Mouse (Mus musculus) left cerebral cortex, adult 8-10 months (tissue): ENCODE results near the gene Zg16. TPM values are rescaled to one million over a fixed set of nuclear protein-coding genes. Genes with fewer than 3 reads are reported as not detected.

Experiments used
- DNase-seq, 2 experiments: peaks; one replicate each; pipeline ENCODE4 v3.0.0; 2022; ENCODE audit warnings: low spot score in 2 of 2
- microRNA-seq, 2 experiments: library from miRNA; unstranded; fragments of <30 nt; microRNA quantifications; one replicate each; pipeline ENCODE4 v1.2.0; 2022
- total RNA-seq, 4 experiments: library from RNA; stranded (reverse); gene quantifications; 2 replicates each; pipeline ENCODE4 v1.2.4; 2022

Zg16 gene
- total RNA-seq, 4 experiments from 2014 or later: not detected

DNA sequence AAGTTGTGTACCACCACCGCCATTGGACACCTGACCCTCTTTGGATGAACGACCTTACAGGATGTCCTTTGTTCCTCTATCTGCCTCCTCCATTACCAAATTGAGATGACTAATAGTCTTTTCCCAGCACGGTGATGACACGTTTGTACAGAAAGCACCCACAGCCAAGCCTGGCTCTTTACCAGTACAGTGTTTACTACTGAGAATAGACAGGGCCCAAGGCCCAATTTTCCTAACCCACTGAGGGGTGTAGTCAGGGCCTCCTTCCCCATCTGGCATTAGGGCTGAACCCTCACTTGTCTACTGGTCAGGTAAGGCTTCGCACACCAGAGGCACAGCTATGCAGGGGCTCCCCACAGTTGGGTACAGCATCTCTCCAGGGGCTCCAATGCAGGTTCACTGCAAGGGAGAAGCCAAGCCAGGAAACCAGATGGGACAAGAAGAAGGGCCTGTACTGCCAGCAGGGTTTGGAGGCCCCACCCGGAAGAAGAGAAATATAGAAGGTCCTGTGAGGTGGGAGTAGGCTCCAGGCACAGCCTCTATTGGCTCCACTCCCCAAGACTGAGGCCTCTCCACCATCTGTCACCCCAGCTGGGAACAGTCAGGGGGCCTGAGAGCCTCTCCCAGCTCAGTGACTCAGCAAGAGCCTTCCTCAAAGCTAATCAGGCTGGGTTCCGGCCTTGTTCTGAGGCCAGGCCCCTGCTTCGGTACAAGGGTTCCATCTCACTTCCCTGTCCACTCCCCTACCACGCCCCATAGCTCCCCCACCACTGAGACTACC lies 78.7 kb downstream of the Zg16 start:
- DNase-seq: peak in 1 of 2 experiments; percentile 87

DNA sequence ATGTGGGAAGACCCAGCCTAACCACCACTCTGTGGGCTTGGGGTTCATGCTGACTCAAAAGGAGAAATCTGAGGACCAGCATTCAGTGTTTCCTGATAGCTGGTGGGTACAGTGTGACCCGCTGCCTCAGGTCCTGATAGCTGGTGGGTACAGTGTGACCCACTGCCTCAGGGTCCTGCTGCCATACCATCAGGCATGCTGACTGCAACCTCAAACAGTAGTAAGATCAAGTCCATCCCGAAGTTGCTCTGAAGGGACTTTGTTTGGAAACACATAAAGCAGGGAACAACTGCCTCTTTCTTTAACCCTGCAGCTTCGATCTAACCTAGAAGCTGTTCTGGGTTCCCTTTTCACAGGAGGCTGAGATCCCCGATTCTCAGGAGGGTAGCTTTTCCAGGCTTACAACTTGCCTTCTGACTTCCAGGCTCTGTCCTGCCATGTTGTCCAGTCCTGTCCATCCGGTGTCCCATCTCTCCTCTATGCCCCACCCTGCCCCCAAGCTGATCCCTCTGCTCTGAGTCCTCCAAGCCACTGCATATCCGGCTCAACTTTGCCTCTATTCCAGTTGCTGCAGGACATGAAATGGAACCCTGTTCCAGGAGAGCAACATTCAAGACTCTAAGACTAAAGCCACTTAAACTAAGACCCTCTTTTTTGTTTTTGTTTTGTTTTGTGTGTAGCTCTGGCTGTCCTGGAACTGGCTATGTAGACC lies 79.7 kb downstream of the Zg16 start:
- DNase-seq: no peak

DNA sequence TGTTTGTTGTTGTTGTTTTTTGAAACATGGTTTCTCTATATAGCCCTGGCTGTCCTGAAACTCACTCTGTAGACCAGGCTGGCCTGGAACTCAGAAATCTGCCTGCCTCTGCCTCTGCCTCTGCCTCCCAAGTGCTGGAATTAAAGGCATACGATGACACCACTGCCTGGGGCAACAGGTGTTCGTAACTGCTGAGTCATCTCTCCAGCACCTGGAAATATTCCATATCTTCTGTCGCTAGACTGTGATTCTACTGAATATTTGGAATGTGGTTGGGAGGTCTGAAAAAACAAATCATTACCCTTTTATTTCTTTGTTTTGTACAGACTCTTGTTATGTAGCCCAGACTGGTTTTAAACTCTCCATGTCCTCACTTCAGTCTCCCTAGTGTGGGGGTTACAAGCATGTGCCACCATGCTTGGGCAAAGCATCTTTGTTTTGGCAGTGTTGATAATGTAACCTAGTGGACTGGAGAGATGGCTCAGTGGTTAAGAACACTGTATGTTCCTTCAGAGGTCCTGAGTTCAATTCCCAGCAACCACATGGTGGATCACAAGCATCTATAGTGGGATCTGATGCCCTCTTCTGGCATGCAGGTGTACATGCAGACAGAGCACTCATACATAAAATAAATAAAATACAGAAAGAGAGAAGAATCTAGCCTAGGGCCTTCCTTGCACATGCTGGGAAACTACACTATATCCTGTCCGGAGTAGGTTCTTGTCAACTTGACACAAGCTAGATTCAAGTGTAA lies 82.8 kb downstream of the Zg16 start:
- no peak for DNase-seq

DNA sequence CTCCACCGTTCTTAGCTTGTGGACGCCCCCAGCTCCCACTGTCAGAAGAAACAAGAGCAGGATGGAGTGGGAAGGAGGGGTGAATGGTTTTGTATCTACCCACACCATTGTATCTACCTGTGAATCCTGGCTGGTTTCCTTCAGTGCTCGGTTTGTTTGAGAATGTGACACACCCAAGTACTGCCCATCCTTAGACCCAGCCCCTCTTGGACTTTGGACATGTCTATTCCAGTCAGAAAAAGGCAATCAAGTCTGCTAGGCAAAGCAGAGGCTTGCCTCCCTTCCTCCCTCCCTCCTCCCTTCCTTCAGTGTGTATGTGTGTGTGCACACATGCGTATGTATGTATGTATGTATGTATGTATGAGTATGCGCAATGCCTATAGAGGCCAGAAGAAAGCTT lies 83.5 kb downstream of the Zg16 start:
- DNase-seq: no peak

Small RNA genes within 50 kb of the gene (microRNA-seq; reads per million reads assigned to microRNA genes)
- gene Gm44343: 0 reads per million in 2 experiments

Other genes starting within 250 kb of the Zg16 start
- 10 to 100 TPM; 45.6 to 57.5 (median 53.5) TPM for gene Doc2a, start 239.9 kb downstream of the Zg16 start, total RNA-seq
- gene Hirip3, start 225.4 kb downstream of the Zg16 start, total RNA-seq: 10 to 100 TPM; 32.6 to 47.7 (median 40.7) TPM
- 10 to 100 TPM; 48.0 to 61.8 (median 51.8) TPM for gene Ino80e, start 225.0 kb downstream of the Zg16 start, total RNA-seq
- 100 to 1,000 TPM; 146 to 153 (median 152) TPM for gene Taok2, start 202.6 kb downstream of the Zg16 start, total RNA-seq
- 10 to 100 TPM; 20.8 to 25.4 (median 22.8) TPM for gene Tmem219, start 164.4 kb downstream of the Zg16 start, total RNA-seq
- 100 to 1,000 TPM; 153 to 158 (median 156) TPM for gene Kctd13, start 158.4 kb downstream of the Zg16 start, total RNA-seq
- gene Asphd1, start 137.7 kb downstream of the Zg16 start, total RNA-seq: 10 to 100 TPM; 44.4 to 53.4 (median 50.5) TPM
- 100 to 1,000 TPM; 419 to 434 (median 424) TPM for gene Sez6l2, start 136.8 kb downstream of the Zg16 start, total RNA-seq
- gene Cdipt, start 111.4 kb downstream of the Zg16 start, total RNA-seq: 100 to 1,000 TPM; 175 to 183 (median 179) TPM
- gene Cdiptos, start 111.2 kb downstream of the Zg16 start, total RNA-seq: under 1 TPM in 1 of 4 experiments, not detected in 3; 0.61 TPM
- gene Mvp, start 72.7 kb downstream of the Zg16 start, total RNA-seq: 10 to 100 TPM; 10.9 to 12.6 (median 12.0) TPM
- gene Pagr1b, start 70.8 kb downstream of the Zg16 start, total RNA-seq: 1 to 10 TPM in 1 of 4 experiments, not detected in 3; 2.5 TPM
- gene Pagr1a, start 70.0 kb downstream of the Zg16 start, total RNA-seq: 10 to 100 TPM; 13.2 to 34.8 (median 28.4) TPM
- 10 to 100 TPM; 35.5 to 49.5 (median 45.3) TPM for gene Gm42742, start 66.2 kb downstream of the Zg16 start, total RNA-seq
- 100 to 1,000 TPM; 191 to 225 (median 213) TPM for gene Prrt2, start 66.1 kb downstream of the Zg16 start, total RNA-seq
- gene Maz, start 60.3 kb downstream of the Zg16 start, total RNA-seq: 100 to 1,000 TPM; 167 to 197 (median 191) TPM
- 1 to 10 TPM; 2.3 to 7.1 (median 5.3) TPM for gene Kif22, start 44.9 kb downstream of the Zg16 start, total RNA-seq
- gene AI467606, start 4.0 kb upstream of the Zg16 start, total RNA-seq: 1 to 10 TPM in 3 of 4 experiments, under 1 TPM in 1; 0.97 to 2.6 (median 1.7) TPM
- gene Qprt, start 34.9 kb upstream of the Zg16 start, total RNA-seq: under 1 TPM in 3 of 4 experiments, not detected in 1; 0.19 to 0.50 (median 0.28) TPM
- gene Spn, start 50.5 kb upstream of the Zg16 start, total RNA-seq: under 1 TPM in 3 of 4 experiments, not detected in 1; 0.09 to 0.30 (median 0.13) TPM
- gene Cd2bp2, start 108.7 kb upstream of the Zg16 start, total RNA-seq: 100 to 1,000 TPM in 2 of 4 experiments, 10 to 100 TPM in 2; 89.7 to 111 (median 98.2) TPM
- gene Tbc1d10b, start 121.1 kb upstream of the Zg16 start, total RNA-seq: 100 to 1,000 TPM in 2 of 4 experiments, 10 to 100 TPM in 2; 89.4 to 105 (median 96.9) TPM
- 10 to 100 TPM in 2 of 4 experiments, 1 to 10 TPM in 2; 1.9 to 21.6 (median 9.2) TPM for gene Mylpf, start 121.6 kb upstream of the Zg16 start, total RNA-seq
- 10 to 100 TPM; 18.2 to 21.2 (median 21.0) TPM for gene Zfp553, start 145.7 kb upstream of the Zg16 start, total RNA-seq
- gene Sept1, start 145.8 kb upstream of the Zg16 start, total RNA-seq: 1 to 10 TPM; 3.1 to 7.1 (median 5.4) TPM
- 10 to 100 TPM; 49.5 to 55.5 (median 53.6) TPM for gene Zfp771, start 156.9 kb upstream of the Zg16 start, total RNA-seq
- 10 to 100 TPM; 24.3 to 28.3 (median 26.0) TPM for gene Dctpp1, start 173.4 kb upstream of the Zg16 start, total RNA-seq
- gene Sephs2, start 186.7 kb upstream of the Zg16 start, total RNA-seq: 10 to 100 TPM; 36.1 to 40.8 (median 38.1) TPM
- under 1 TPM; 0.44 to 0.91 (median 0.83) TPM for gene Itgal, start 208.9 kb upstream of the Zg16 start, total RNA-seq